Mouse (Mus musculus) heart, embryonic 11.5 days (tissue): ENCODE measurements around the gene Gm8764. TPM values are rescaled to one million over a fixed set of nuclear protein-coding genes. Genes with fewer than 3 reads are reported as not detected.
"Not testable (repeated sequence)": the region's sequence is repeated elsewhere in the genome, so short reads cannot be mapped to it uniquely, and the experiment has no call there.

ENCODE experiments used
- ATAC-seq: fragments of 200-750 bp; cut with Nextera tagmentation; replicated peaks from 2 replicates; pipeline ENCODE4 v1.8.0; 2017; ENCODE audit warnings: moderate library complexity; ENCODE audit not compliant: insufficient number of reproducible peaks, low FRiP score, low TSS enrichment
- H3K27ac ChIP-seq: fragments of 300-500 bp; sonication (generic); 2 replicates; pipeline ENCODE4 v1.5.1; 2014; ENCODE audit warnings: mild to moderate bottlenecking, low read depth, low read length
- H3K27me3 ChIP-seq: fragments of 300-500 bp; sonication (generic); 2 replicates; pipeline ENCODE4 v1.6.1; 2014; ENCODE audit warnings: mild to moderate bottlenecking, low read length, mixed read lengths; ENCODE audit not compliant: control insufficient read depth, insufficient read depth
- H3K36me3 ChIP-seq: fragments of 300-500 bp; sonication (generic); 2 replicates; pipeline ENCODE4 v1.6.1; 2014; ENCODE audit warnings: mild to moderate bottlenecking, low read length, moderate library complexity, mixed read lengths; ENCODE audit not compliant: control insufficient read depth, insufficient read depth
- H3K4me1 ChIP-seq: fragments of 300-500 bp; sonication (generic); 2 replicates; pipeline ENCODE4 v1.6.1; 2014; ENCODE audit warnings: low read length; ENCODE audit not compliant: control insufficient read depth, insufficient read depth
- H3K4me2 ChIP-seq: fragments of 300-500 bp; sonication (generic); 2 replicates; pipeline ENCODE4 v1.6.1; 2014; ENCODE audit warnings: mild to moderate bottlenecking, moderate library complexity
- H3K4me3 ChIP-seq: fragments of 300-500 bp; sonication (generic); 2 replicates; pipeline ENCODE4 v1.5.1; 2014; ENCODE audit warnings: low read depth, low read length
- H3K9ac ChIP-seq: fragments of 300-500 bp; sonication (generic); 2 replicates; pipeline ENCODE4 v1.6.1; 2014; ENCODE audit warnings: mild to moderate bottlenecking, low read depth, low read length, moderate library complexity
- H3K9me3 ChIP-seq: fragments of 300-500 bp; sonication (generic); replicated peaks from 2 replicates; pipeline ENCODE4 v1.6.1; 2016; ENCODE audit warnings: low read length; ENCODE audit not compliant: control insufficient read depth
- WGBS: fragments of 180-500 bp; shearing (Covaris S2); extraction: QIAGEN DNeasy Blood & Tissue Kit; methylation state at CpG from one replicate; pipeline ENCODE4 v1.1.7; 2014; ENCODE audit not compliant: insufficient replicate concordance; 5-methylcytosine and 5-hydroxymethylcytosine counted together
- polyA plus RNA-seq: library from polyadenylated mRNA; unstranded; fragments of >200 nt; fragmentation: Nextera tagmentation; extraction: Ambion mirVana; gene quantifications from 2 replicates; pipeline ENCODE4 v1.2.1, GENCODE M21; 2014

The Gm8764 gene
- polyA plus RNA-seq = not detected in 2 replicates

DNA sequence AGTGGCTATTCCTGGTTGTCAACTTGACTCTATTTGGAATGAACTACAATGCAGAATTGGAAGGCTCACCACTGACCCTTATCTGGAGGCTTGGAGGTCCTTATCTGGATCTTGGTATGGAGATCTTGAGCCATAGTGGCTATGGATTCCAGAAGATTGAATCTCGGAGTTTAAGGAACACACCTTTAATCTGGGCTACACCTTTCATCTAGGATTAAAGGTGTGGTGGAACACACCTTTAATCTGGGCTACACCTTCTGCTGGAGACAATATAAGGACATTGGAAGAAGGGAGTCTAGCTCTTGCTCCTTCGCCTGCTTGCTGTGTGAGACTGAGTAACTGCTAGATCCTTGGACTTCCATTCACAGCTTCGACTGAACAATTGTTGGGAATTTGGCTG lies at the start of gene Gm8764:
Gene Gm8764, plus strand, starts transcription at position 301 of the 400 bp plus-strand sequence.
- H3K9ac ChIP-seq, H3K4me2 ChIP-seq, H3K27me3 ChIP-seq, H3K36me3 ChIP-seq, H3K9me3 ChIP-seq, ATAC-seq, H3K4me3 ChIP-seq, H3K4me1 ChIP-seq, H3K27ac ChIP-seq: not testable (repeated sequence)
- no CpG with 5 or more reads among the region's 3 CpGs for WGBS

DNA sequence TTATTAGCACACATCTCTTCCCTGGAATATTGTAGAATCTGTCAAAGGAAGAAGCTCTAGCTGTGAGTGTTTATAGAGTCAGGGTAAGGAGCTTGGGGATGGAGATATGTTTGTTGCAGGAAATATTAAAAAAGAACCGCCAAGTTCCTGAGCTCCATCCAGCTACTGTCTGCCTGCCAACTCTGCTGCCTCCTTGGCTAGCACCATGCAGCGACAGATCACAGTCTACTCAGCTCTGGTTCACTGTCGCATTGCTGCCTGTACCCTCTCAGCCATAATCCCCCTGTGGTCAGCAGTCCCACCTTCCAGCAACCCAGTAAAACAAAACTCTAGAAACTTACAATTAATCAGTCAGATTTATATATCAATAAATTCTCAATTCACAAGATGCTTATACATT lies 49.8 kb upstream of the Gm8764 start:
- 66% methylated on average over 3 of the region's 3 CpGs for WGBS

DNA sequence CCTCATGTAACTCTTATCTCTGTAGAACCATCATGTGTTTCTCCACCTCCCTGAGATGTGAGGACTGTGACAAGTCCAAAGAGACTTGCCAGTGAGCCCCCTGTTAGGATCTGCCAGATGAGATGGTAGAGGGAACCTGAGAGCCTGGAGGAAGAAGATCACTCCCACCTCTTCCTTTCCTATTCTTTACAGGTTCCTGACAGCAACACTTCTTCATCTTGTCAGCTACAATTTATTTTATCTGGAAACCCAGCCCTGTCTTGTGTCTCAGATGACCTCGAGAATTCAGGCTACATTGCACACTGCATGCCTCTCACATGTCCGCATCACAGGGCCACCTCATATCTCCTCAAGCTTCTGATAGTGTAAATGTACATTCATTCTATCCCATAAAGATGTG lies 41.5 kb upstream of the Gm8764 start:
- Histone ChIP-seq H3K27me3 (no peaks in the 10 kb centered on the region), H3K4me3 (no peak overlapping the region), H3K9me3 (no peaks in the 10 kb centered on the region), H3K4me1 (no peaks in the 10 kb centered on the region), H3K4me2 (no peak overlapping the region), H3K27ac (no peak overlapping the region), H3K9ac (no peak overlapping the region), H3K36me3 (no peaks in the 10 kb centered on the region)
- WGBS = 39% methylated on average over 2 of the region's 2 CpGs
- ATAC-seq = no peak

More for the DNA sequence above, 49.8 kb upstream of the Gm8764 start:
- Histone ChIP-seq H3K4me1 (no peaks in the 10 kb centered on the region), H3K4me3 (no peak overlapping the region), H3K36me3 (no peaks in the 10 kb centered on the region), H3K27ac (no peak overlapping the region), H3K9me3 (no peaks in the 10 kb centered on the region), H3K27me3 (no peaks in the 10 kb centered on the region), H3K9ac (no peak overlapping the region), H3K4me2 (no peak overlapping the region)
- ATAC-seq = no peak

DNA sequence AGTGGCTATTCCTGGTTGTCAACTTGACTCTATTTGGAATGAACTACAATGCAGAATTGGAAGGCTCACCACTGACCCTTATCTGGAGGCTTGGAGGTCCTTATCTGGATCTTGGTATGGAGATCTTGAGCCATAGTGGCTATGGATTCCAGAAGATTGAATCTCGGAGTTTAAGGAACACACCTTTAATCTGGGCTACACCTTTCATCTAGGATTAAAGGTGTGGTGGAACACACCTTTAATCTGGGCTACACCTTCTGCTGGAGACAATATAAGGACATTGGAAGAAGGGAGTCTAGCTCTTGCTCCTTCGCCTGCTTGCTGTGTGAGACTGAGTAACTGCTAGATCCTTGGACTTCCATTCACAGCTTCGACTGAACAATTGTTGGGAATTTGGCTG lies 17.1 kb upstream of the Gm8764 start, which contains the start of gene Gm21293:
Gene Gm21293, plus strand, starts transcription at position 301 of the 400 bp plus-strand sequence.
- not testable (repeated sequence) for H3K4me2 ChIP-seq, ATAC-seq

DNA sequence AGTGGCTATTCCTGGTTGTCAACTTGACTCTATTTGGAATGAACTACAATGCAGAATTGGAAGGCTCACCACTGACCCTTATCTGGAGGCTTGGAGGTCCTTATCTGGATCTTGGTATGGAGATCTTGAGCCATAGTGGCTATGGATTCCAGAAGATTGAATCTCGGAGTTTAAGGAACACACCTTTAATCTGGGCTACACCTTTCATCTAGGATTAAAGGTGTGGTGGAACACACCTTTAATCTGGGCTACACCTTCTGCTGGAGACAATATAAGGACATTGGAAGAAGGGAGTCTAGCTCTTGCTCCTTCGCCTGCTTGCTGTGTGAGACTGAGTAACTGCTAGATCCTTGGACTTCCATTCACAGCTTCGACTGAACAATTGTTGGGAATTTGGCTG lies 8.6 kb upstream of the Gm8764 start, which contains the start of gene Gm6763:
Gene Gm6763, plus strand, starts transcription at position 301 of the 400 bp plus-strand sequence.
- ATAC-seq, H3K36me3 ChIP-seq, H3K27me3 ChIP-seq, H3K4me1 ChIP-seq, H3K9ac ChIP-seq, H3K27ac ChIP-seq, H3K4me3 ChIP-seq, H3K4me2 ChIP-seq, H3K9me3 ChIP-seq: not testable (repeated sequence)
- no CpG with 5 or more reads among the region's 3 CpGs for WGBS

More for the DNA sequence above, 17.1 kb upstream of the Gm8764 start, which contains the start of gene Gm21293:
- H3K27me3 ChIP-seq, H3K9ac ChIP-seq, H3K36me3 ChIP-seq, H3K27ac ChIP-seq, H3K4me3 ChIP-seq, H3K9me3 ChIP-seq, H3K4me1 ChIP-seq: not testable (repeated sequence)
- no CpG with 5 or more reads among the region's 3 CpGs for WGBS

DNA sequence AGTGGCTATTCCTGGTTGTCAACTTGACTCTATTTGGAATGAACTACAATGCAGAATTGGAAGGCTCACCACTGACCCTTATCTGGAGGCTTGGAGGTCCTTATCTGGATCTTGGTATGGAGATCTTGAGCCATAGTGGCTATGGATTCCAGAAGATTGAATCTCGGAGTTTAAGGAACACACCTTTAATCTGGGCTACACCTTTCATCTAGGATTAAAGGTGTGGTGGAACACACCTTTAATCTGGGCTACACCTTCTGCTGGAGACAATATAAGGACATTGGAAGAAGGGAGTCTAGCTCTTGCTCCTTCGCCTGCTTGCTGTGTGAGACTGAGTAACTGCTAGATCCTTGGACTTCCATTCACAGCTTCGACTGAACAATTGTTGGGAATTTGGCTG lies 8.4 kb downstream of the Gm8764 start, which contains the start of gene Gm21304:
Gene Gm21304, plus strand, starts transcription at position 301 of the 400 bp plus-strand sequence.
- ATAC-seq, H3K9ac ChIP-seq, H3K27me3 ChIP-seq, H3K4me1 ChIP-seq, H3K9me3 ChIP-seq, H3K4me2 ChIP-seq, H3K4me3 ChIP-seq, H3K36me3 ChIP-seq, H3K27ac ChIP-seq: not testable (repeated sequence)
- WGBS = no CpG with 5 or more reads among the region's 3 CpGs

DNA sequence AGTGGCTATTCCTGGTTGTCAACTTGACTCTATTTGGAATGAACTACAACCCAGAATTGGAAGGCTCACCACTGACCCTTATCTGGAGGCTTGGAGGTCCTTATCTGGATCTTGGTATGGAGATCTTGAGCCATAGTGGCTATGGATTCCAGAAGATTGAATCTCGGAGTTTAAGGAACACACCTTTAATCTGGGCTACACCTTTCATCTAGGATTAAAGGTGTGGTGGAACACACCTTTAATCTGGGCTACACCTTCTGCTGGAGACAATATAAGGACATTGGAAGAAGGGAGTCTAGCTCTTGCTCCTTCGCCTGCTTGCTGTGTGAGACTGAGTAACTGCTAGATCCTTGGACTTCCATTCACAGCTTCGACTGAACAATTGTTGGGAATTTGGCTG lies 16.9 kb downstream of the Gm8764 start, which contains the start of gene Gm21312:
Gene Gm21312, plus strand, starts transcription at position 301 of the 400 bp plus-strand sequence.
- not testable (repeated sequence) for H3K4me2 ChIP-seq, H3K4me1 ChIP-seq, H3K27ac ChIP-seq, H3K36me3 ChIP-seq, H3K9ac ChIP-seq, ATAC-seq, H3K27me3 ChIP-seq, H3K4me3 ChIP-seq, H3K9me3 ChIP-seq
- WGBS = no CpG with 5 or more reads among the region's 3 CpGs

DNA sequence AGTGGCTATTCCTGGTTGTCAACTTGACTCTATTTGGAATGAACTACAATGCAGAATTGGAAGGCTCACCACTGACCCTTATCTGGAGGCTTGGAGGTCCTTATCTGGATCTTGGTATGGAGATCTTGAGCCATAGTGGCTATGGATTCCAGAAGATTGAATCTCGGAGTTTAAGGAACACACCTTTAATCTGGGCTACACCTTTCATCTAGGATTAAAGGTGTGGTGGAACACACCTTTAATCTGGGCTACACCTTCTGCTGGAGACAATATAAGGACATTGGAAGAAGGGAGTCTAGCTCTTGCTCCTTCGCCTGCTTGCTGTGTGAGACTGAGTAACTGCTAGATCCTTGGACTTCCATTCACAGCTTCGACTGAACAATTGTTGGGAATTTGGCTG lies 25.4 kb downstream of the Gm8764 start, which contains the start of gene Gm20765:
Gene Gm20765, plus strand, starts transcription at position 301 of the 400 bp plus-strand sequence.
- H3K9me3 ChIP-seq, H3K9ac ChIP-seq, ATAC-seq, H3K4me2 ChIP-seq, H3K36me3 ChIP-seq, H3K4me1 ChIP-seq, H3K27ac ChIP-seq, H3K27me3 ChIP-seq, H3K4me3 ChIP-seq: not testable (repeated sequence)
- WGBS = no CpG with 5 or more reads among the region's 3 CpGs

DNA sequence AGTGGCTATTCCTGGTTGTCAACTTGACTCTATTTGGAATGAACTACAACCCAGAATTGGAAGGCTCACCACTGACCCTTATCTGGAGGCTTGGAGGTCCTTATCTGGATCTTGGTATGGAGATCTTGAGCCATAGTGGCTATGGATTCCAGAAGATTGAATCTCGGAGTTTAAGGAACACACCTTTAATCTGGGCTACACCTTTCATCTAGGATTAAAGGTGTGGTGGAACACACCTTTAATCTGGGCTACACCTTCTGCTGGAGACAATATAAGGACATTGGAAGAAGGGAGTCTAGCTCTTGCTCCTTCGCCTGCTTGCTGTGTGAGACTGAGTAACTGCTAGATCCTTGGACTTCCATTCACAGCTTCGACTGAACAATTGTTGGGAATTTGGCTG lies 33.9 kb downstream of the Gm8764 start, which contains the start of gene Gm4340:
Gene Gm4340, plus strand, starts transcription at position 301 of the 400 bp plus-strand sequence.
- not testable (repeated sequence) for H3K4me1 ChIP-seq, H3K4me3 ChIP-seq, H3K27me3 ChIP-seq, H3K9ac ChIP-seq, H3K9me3 ChIP-seq, ATAC-seq, H3K27ac ChIP-seq, H3K4me2 ChIP-seq, H3K36me3 ChIP-seq
- WGBS = no CpG with 5 or more reads among the region's 3 CpGs
